Mouse (Mus musculus) forelimb bud, embryonic 11.5 days (tissue): ENCODE measurements around the gene Sltm.
A peak's percentile ranks its signal among the peaks of the same experiment; 100 is the strongest.
"Not testable (repeated sequence)": the region's sequence is repeated elsewhere in the genome, so short reads cannot be mapped to it uniquely, and the experiment has no call there.

Experiments
- DNase-seq: peaks from one replicate; pipeline ENCODE4 v3.0.0-alpha.2; 2012; ENCODE audit warnings: low read depth, low spot score

Gene Sltm

DNA sequence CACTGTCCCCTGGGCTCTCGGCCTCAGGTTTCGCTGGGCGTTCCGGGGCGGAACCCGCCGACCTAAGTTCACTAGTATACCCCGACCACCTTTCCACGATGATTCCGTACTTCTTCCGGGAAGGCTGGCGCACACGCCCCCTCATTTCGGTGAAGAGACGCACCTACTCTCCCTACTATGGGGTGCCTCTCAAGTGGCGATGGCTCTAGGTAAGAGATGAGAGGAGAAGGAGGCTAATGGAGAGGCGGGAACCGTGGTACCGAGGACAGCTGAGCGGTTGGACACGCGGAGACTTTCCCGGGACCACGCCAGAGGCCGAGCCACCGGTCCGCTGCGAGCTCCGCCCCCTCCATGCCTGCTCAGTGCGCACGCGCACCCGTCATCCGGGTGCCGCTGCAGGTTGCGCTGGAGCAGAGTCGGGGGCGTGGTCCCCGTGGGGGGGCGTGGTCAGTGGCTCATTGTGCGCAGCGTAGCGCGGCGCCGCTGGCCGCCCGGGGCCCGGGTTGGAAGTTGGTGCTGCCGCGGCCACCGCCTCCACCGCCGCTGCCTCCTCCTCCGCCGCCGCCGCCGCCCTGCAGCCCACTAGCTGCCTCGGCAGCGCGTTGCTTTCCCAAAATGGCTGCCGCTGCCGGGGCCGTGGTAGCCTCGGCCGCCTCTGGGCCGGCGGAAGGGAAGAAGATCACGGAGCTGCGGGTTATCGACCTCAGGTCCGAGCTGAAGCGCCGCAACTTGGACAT, at the start of gene Sltm:
Gene Sltm (plus strand): TSS at position 450 of the 737 bp plus-strand sequence.
- DNase-seq = peak; percentile 98

DNA sequence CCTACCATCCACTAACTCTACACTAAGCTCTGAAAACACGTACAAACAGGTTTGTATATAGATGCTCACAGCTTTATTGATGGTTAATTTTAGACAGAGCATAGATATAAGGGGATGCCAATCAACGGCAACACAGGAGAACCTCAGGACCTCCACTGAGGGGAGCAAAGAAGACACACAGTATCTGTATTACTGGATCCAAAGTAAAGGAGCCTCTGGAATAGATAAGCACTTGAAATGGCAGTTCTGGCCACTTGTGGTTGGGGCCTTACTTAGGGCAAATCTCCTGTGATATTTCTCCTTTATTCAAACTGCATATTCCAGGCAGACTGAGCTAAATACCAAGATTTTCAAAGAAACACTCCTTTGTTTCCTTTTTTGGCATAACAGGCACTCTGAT, 49.5 kb upstream of the Sltm start:
- DNase-seq = no peak

- DNase-seq = no peak
Observed at GRCm38 (mm10) chr9:70496990-70497389, 45.6 kb upstream of the Sltm start.

- no peak for DNase-seq
Observed at GRCm38 (mm10) chr9:70502284-70503014, 40.1 kb upstream of the Sltm start.

- peak; percentile 32 for DNase-seq
Observed at GRCm38 (mm10) chr9:70503015-70503603, 39.4 kb upstream of the Sltm start.

DNA sequence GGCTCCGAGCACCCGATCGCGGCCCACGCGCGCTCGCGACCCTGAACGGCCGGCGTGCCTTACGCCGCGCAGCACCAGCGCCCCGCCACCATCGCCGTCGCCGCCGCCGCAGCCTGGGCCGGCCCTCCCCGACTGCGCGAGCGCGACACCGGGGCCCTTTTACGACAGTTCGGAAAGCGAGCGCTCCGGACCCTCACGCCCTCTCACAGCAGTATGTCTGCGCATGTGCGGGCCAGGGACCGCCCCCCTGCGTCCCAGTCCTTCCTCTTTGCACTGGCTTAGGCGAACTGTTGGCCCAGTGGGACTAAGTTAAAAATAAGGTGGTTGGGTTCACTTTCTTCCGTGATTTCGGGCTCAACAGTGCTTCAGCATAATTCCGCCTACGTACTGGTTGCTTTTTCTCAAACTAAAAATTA, 38.9 kb upstream of the Sltm start, which contains the start of gene Rnf111:
Gene Rnf111 (minus strand): TSS at position 100 of the 416 bp plus-strand sequence.
- peak; percentile 97 for DNase-seq

DNA sequence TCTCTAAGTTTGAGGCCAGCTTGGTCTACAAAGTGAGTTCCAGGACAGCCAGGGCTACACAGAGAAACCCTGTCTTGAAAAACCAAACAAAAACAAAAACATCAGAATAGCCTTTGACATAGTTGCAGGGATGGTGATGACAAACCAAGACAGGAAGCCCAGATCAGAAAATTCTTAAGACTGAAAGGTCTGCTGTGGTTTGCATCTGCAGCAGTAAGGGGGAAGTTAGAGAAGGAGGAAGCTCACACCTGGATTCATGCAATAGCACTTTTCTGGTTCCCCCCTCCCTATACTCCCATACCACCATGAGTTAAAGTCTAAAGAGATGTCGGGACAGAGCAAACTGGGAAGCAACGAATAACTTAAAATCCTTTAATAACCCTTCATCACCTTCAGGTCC, 36.4 kb upstream of the Sltm start:
- no peak for DNase-seq

GRCm38 (mm10) chr9:70506787-70507186, 35.8 kb upstream of the Sltm start:
- DNase-seq = no peak

- no peak for DNase-seq
Observed at GRCm38 (mm10) chr9:70509906-70510525, 32.5 kb upstream of the Sltm start.

DNA sequence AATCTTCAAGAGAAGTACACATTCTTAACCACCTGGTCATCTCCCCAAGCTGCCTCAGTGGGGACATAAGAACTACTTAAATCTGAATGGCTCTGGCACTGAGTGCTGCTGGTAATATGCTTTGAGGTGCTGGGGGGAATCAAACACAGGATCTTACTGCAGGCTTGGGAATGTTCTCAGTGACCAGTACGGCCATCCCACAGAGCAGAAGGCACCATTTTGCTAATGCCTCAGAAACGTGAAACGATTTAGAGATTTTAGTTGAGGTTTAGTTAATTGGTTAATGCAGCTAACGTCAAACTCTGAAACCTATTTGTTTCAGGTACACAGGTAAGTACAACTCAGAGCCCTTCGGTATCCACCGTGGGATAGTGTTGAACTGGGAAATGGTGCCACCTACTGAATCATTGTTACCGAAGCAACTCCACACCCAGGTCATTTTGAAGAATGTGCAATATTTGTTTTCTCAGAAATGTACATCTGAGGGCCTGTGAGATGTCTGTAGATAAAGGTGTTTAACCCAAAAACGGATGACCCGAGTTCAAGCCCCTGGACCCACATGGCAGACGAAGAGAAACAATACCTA, 31.5 kb upstream of the Sltm start:
- no peak for DNase-seq

DNA sequence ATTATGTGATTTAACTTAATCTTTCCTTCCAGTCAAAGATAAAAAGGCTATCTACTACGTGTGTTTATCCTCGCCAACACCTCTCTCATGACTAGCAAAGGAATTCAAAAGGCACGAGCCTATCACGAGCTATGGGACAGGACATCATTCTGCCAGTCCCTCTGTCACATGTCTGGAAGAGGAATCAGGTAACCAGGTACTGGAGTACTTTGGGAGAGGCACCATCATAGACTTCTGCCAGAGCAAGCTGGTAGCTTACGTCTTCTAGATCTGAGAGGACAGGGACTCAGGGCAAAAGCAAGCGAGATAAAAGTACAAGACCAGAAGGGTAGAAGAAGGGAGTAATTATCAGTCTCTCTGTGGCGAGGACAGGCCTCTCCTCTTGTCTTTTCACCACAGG, 30.9 kb upstream of the Sltm start:
- DNase-seq = no peak

DNA sequence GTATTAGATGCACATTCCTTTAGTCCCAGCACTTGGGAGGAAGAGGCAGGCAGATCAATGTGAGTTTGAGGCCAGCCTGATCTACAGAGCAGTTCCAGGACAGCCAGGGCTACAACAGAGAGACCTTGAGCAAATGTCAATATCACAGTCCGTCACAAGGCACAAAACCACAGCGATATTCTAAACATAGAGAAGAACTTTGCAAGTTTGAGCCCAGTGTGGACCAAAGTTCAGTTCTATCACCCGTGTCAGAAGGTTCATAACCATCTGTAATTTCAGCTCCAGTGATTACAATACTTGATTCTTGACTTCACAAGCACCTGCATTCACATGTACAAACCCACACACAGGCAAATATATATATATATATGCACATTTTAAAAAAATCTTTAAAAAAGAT, 21.9 kb upstream of the Sltm start:
- no peak for DNase-seq

- no peak for DNase-seq
Observed at GRCm38 (mm10) chr9:70523813-70524212, 18.7 kb upstream of the Sltm start.

DNA sequence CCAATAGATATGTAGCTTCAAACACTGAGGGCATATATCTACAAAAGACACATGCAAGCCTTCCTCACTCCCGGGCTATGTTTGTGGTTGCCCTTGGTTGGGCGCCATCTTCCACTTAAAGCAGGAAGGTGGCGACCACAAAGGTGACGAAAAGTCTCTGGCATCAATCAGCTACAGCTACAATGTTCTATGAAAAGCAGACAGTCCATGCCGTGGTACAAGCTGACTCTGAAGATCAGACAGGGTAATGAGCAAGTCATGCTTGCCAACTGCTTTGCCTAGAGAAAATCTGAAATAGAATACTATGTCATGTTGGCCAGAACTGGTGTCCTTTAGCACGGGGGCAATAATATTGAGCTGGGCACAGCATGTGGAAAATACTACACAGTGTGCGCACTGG, 18.2 kb upstream of the Sltm start:
- DNase-seq = no peak

GRCm38 (mm10) chr9:70533328-70533727, 9.2 kb upstream of the Sltm start:
- no peak for DNase-seq

DNA sequence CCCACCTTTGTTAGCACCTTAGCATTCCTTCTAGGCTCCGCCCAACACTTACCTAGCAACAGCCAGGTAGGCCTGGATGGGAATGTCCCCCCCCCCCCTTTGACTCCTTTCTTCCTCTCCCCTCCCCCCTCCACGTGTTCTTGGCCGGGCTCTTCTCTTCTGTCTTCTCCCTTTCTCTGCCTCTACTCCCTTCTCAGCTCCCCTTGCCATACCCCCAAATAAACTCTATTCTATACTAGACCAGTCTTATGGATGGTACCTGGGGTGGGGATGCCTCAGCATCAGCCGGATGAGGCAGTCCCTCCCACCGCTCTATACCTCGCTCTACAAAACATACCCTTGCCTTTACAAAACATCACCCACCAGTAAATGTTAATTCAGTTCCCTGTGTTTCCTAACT, 970 bp upstream of the Sltm start:
- no peak for DNase-seq

DNA sequence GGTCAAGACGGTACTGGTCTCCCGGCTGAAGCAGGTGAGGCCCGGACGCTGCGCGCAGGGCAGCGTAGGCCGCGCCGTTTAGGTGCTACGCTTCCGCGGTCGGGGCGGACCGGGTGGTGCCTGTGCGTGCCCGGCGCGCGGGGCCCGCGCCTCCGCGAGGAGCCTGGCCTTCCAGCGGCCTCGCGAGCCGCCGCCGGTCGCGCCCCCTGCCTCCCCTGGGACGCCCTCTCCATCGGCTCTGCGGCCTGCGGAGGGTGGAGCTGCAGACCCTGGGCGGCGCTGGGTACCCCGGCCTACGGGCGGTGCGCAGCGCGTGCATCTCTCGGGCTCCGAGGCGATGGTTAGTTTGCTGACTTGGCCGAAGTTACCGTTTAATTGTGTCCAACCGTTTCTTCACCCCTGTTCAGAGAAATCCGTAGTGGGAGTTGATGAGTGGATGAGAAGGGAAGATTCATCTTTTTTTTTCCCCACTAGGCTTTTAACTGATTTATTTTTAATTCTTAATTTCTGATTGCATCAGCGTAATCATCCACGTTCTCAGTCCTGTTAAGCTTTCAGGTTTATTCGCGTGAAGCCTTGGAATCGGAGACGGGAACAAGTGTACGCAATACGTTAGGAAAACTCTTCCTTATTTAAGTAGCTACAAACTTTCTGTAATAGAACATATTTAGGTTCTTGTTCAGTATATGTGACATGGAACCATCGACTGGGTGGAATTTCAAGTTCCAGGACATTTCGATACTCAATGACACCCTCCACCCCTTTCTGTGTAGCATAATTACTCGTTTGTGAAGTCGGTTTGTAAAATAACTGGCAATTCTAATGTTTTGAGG, 710 bp downstream of the Sltm start:
- DNase-seq = no peak

DNA sequence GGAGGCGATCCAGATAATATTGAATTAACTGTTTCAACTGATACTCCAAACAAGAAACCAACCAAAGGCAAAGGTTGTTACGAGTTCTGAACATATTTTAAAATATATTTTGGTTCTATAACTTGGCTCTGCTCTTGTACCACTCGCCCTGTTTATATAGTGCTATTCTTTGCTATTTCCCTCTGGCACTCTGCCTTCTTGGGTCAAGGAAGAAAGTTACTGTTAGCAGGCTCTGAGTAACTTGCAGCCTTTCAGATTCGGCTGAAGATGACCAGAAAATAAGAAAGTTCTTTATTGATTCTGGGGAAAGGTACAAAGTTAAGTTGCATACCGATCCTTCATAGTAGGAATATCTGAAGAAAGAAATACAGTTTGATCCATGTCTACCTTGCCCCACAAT, 1.4 kb downstream of the Sltm start:
- no peak for DNase-seq

GRCm38 (mm10) chr9:70544831-70545230, 2.3 kb downstream of the Sltm start:
- DNase-seq = no peak

GRCm38 (mm10) chr9:70546576-70546975, 4.0 kb downstream of the Sltm start:
- not testable (repeated sequence) for DNase-seq

GRCm38 (mm10) chr9:70548304-70548703, 5.8 kb downstream of the Sltm start:
- no peak for DNase-seq
